In the genomic region with DNA sequence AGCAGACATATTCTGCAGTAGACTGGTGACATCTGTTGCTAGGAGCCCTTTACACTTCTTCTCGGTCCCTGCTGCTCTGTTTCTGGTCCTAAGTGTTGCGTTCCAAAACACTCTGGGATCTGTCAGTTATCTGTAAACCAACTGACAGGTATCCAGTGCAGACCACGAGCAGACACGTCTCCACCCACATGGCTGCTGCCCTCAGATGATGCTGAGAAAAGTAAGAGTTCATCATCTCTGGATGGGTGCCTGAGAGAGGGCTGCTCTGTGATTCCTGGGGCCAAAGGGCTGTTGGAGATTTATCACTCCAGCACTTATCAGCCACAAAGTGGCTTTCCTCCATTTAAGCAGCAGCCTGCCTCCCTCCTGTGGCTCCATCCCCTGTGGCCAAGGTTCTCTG, we compare ENCODE assay signal across 23 mouse cellular contexts.
"Had no signal": no experiment of that assay in that cellular context is flagged by ENCODE, and none has a peak within 500 bp of the region (broad histone marks: within the 10 kb centered on the region; RNA-seq: fewer than 3 reads in every experiment).

No protein-coding gene starts in this region.

- DNase-seq: gastrocnemius, postnatal 14 days; gastrocnemius, postnatal 36 days; heart, adult 18-20 months; heart, postnatal 36 days; kidney, adult 11 months; kidney, adult 2 months; kidney, adult 9 months; kidney, postnatal 14 days; kidney, postnatal 36 days; layer of hippocampus, adult 9-11 months; layer of hippocampus, postnatal 36 days; left cerebral cortex, postnatal 4 days had no signal

- H3K4me3 ChIP-seq: heart, embryonic 13.5 days; heart, embryonic 15.5 days; hindbrain, embryonic 13.5 days; hindbrain, embryonic 15.5 days; kidney, embryonic 15.5 days; limb, embryonic 13.5 days; limb, embryonic 15.5 days; liver, embryonic 12.5 days had no signal

- H3K27me3 ChIP-seq: heart, embryonic 13.5 days; heart, embryonic 15.5 days; hindbrain, embryonic 15.5 days; kidney, embryonic 15.5 days; limb, embryonic 15.5 days had no signal

- H3K27ac ChIP-seq: heart, embryonic 13.5 days; heart, embryonic 15.5 days; hindbrain, embryonic 13.5 days; hindbrain, embryonic 15.5 days; hindbrain, postnatal 0 days; kidney, embryonic 15.5 days; kidney, postnatal 0 days; limb, embryonic 13.5 days; limb, embryonic 15.5 days; liver, embryonic 12.5 days; liver, embryonic 14.5 days had no signal

- H3K36me3 ChIP-seq: heart, embryonic 13.5 days; heart, embryonic 15.5 days; hindbrain, embryonic 13.5 days; hindbrain, embryonic 15.5 days; kidney, embryonic 15.5 days; limb, embryonic 13.5 days; limb, embryonic 15.5 days; liver, embryonic 12.5 days had no signal

- H3K4me1 ChIP-seq: hindbrain, embryonic 13.5 days; limb, embryonic 15.5 days had no signal

- H3K9me3 ChIP-seq: heart, embryonic 13.5 days; heart, embryonic 15.5 days; hindbrain, embryonic 13.5 days; hindbrain, embryonic 15.5 days; kidney, embryonic 15.5 days; limb, embryonic 13.5 days; limb, embryonic 15.5 days; liver, embryonic 12.5 days had no signal
